Mouse (Mus musculus): ENCODE results near the gene Lurap1.

The Lurap1 gene

GRCm38 (mm10) chr4:116105278-116105677, 45.9 kb downstream of the Lurap1 start:
- in situ Hi-C loops (cut with MboI): no loop called here

DNA sequence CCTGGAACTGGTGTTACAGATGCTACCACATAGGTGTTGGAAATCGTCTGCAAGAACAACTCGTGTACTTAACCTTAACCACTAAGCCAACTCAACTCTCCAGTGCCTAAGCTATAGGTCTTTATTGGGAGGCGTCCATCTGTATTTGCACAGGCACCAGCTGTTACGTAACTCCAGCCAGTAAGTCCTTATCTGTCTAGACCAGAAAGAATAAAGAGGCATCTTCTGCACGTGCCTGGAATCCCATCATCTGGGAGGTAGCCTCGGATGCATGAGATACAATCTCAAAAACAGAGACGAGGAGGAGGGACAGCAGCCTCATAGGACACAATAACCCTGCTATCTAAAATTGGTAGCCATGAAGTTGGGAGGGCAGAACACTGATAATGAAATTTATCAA, 50.2 kb downstream of the Lurap1 start:
- in situ Hi-C loops (cut with MboI): no loop called here

- in situ Hi-C loops (cut with MboI): no loop called here
These were observed 53.9 kb downstream of the Lurap1 start for GRCm38 (mm10) chr4:116097211-116097610.

DNA sequence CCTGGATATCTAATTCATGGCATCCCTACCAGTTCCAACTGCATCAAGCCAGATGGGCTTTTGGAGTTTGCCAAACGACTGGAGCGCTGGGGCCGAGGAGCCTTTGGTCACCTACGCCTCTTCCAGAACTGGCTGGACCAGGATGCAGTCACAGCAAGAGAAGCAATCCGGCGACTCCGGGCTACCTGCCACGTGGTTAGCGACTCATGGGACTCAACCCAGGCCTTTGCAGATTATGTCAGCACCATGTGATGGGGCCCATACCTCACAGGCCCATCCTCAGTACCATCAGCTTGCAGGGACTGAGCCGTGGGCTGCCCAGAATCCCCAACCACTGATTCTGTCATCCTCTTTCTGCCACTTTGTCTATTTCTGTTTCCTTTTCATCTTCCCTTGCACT, 54.8 kb downstream of the Lurap1 start:
- in situ Hi-C loops (cut with MboI): no loop called here

DNA sequence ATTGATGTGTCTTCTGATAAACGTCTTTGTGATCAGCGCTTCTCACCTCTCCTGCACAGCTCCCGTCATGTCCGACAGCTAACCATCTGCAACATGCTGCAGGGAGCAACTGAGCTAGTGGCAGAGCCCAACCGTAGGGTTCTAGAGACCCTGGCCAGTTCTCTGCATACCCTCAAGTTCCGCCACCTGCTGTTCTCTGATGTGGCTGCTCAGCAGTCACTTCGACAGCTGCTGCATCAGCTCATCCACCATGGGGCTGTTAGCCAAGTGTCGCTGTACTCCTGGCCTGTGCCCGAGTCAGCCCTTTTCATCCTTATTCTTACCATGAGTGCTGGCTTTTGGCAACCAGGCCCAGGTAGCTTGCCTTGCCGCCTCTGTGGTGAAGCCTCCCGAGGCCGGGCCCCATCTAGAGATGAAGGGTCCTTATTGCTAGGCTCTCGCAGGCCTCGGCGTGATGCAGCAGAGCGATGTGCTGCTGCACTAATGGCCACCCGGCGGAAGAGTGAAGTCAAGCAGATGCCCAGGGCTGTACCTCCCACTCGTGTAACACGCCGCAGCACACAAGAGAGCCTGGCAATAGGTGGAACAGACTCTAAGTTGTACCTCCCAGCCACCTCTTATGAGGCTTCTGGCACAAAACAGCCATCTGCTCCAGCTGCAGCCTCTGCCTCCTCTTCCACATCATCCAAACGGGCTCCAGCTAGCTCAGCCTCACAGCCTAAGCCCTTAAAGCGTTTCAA, 62.5 kb downstream of the Lurap1 start:
- in situ Hi-C loops (cut with MboI): no loop called here

Measured in mature B cell (primary cell).